Mouse (Mus musculus): Measurements from ENCODE around the gene Rbm19.
"Not testable (repeated sequence)": the region's sequence is repeated elsewhere in the genome, so short reads cannot be mapped to it uniquely, and the experiment has no call there.

Rbm19 gene

DNA sequence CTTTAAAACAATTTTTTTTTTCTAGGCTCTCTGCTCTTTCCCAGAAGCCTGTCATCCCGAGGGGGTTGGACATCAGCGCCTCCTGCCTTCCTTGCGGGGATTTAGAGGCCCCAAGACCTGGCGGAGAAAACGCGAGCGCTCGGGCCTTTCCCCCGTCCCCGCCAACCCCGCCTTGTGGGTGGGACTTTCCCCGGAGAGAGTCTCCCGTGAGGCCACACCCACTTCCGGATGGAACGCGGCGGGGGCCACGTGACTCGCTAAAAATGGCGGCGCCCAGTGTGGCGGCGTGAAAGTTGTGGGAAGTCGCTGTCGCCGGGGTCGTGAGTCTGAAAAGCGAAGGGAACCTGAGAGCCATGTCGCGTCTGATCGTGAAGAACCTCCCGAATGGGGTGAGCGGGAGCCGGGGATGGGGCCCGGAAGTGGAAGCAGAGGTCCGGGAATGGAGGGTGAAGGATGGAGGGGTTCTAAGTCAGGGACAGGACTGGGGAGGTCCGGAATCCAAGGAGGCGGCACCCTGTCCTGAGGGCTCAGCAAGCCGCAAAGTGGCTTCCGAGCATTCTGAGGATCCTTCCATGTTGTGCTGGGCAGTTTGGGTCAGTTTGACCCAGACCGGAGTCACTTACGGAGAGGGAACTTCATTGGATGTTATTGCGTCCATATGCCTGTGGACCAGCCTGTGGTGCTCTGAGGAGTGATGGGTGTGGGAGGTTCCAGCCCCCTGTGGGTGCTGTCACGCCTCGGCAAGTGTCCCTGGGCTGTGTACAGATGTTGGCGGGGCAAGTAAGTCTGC lies at the start of gene Rbm19:
Rbm19 (plus strand) TSS at position 205 of the 790 bp plus-strand sequence.
- DNase-seq: peak; percentile 93

- DNase-seq: no peak
These were observed 49.0 kb upstream of the Rbm19 start for GRCm38 (mm10) chr5:120067266-120067665.

GRCm38 (mm10) chr5:120074101-120074500 lies 42.2 kb upstream of the Rbm19 start:
- DNase-seq: no peak

DNA sequence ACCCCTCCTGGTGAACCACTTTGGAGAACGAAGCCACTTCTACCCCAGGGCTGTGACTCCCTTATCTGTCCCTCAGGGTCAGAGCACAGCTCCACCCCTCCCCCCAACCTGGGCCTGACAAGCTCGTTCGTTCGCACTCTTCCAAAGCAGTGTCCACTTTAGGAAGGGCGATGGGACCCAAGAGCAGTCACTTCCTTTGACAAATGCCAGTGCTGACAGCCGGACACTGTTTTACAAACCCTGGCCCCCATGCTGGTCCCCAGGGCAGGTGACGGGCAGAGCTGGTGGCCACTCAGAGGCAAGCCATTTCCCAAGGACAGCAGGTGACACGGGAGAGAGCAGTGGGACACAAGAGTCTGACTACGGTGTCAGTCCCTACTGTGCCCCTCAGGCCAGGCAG lies 36.2 kb upstream of the Rbm19 start:
- no peak for DNase-seq

- no peak for DNase-seq
These were observed 35.8 kb upstream of the Rbm19 start for GRCm38 (mm10) chr5:120080468-120080867.

DNA sequence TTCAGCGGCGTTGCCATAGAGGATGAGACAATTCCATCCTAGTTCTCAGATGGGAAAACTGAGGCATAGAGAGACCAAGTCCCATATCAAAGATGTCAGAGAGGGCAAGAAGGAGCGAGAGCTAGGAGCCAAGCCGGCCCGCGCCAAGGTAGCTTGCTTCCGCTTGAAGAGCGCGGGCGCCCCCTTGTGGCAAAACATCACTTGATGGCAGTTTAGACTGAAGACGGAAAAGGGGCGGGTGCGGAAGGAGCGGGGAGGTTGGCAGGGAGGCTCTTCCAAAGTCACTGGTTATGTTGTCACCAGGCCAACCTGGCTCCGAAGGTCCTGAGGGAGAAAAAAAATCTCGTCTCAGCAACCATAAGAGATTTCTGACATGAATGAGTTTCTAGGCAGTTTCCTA lies 27.7 kb upstream of the Rbm19 start:
- peak; percentile 99 for DNase-seq

DNA sequence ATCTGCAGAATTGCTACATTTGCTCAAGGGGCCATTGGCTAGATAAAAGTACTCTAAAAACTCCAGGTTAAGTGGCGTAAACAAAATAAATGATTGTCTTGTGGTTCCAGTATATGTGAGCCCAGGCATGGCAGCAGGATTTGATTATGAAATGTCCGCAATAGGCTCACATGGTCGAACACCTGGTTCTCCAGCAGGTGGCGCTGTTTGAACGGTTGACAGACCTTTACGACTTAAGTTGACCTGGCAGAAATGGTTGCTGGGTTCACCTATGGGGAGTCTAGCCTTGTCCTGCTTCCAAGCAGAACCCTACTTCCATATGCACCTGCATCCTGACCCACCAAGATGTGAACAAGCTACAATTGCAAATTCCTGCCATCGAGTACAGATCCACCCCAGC lies 21.7 kb upstream of the Rbm19 start:
- peak; percentile 50 for DNase-seq

GRCm38 (mm10) chr5:120097042-120097441 lies 19.2 kb upstream of the Rbm19 start:
- no peak for DNase-seq

DNA sequence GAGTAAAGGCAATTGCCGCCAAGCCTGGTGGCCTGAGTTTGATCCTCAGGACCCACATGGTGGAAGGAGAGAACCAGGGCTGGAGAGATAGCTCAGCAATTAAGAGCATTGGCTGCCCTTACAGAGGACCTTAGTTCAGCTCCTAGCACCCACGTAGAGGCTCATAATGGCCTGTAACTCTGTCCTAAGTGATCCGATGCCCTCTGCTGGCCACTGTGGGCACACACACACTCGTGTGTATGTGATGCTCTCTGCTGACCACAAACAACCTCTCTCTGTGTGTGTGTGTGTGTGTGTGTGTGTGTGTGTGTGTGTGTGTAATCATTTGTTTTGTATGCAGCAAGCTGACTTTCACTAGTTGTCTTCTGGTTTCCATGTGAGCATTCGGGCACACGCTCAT lies 15.5 kb upstream of the Rbm19 start:
- no peak for DNase-seq

DNA sequence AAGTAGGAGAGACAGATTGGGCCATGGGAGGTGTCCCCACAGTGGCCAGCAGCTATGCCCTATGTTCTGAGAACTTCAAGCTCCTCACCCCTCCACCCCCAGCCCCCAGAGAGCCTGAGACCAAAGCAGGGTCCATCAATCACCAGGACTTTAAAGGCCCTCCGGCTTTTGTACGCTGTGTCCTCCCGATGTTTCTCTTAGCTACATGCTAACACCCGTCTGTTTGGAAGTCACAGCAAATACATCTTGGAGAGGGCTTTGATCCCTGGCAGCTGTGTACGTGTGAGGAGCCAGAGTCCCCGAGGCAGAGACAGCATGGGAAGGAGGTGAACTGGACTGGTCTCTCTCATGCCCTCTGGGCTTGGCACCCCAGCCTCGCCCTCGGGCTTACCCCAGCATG lies 14.2 kb upstream of the Rbm19 start:
- no peak for DNase-seq

- DNase-seq: peak; percentile 65
These were observed 13.5 kb upstream of the Rbm19 start for GRCm38 (mm10) chr5:120102732-120103131.

- DNase-seq: no peak
These were observed 12.8 kb upstream of the Rbm19 start for GRCm38 (mm10) chr5:120103458-120103857.

GRCm38 (mm10) chr5:120106424-120107073 lies 9.7 kb upstream of the Rbm19 start:
- DNase-seq: peak; percentile 20

DNA sequence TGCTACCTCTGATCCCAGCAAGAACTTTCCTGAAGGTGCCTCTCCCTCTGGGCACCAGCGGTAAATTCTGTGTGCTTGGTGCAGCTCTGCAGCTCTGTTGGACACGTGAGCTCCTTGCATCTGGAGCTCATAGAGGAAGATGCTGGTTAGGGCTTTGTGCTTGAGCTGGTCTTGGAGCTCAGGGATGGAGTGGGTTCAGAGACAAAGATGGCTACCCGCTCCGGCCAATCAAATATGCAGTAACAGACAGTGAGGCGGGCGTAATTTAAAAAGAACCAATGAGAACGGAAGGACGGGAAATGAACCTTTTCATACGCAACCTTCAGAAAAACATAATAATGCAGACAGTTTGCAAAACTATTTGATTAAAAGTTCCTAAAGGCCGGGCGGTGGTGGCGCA lies 1.9 kb upstream of the Rbm19 start:
- no peak for DNase-seq

- not testable (repeated sequence) for DNase-seq
These were observed 896 bp downstream of the Rbm19 start for GRCm38 (mm10) chr5:120117161-120117560.

- DNase-seq: no peak
These were observed 8.8 kb downstream of the Rbm19 start for GRCm38 (mm10) chr5:120124881-120125690.

- DNase-seq: peak; percentile 51
These were observed 11.4 kb downstream of the Rbm19 start for GRCm38 (mm10) chr5:120127641-120128040.

DNA sequence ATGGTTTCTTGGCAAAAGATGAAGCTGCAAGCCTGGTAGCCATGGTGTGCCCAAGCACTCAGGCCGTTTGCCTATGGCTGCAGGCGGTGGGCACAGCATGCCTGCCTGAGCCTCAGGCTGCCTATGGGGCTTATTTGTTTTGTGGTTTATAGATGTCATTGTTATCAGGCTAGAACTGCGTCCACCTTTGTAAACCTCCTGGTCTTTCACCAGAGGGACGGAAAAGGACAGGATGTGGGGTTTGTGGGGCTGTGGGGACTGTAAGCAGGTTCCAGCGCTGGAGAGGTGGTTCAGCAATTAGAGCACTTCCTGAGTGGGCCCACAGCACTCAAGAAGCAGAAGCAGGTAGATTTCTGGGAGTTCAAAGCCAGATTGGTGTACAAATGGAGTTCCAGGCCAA lies 12.2 kb downstream of the Rbm19 start:
- no peak for DNase-seq

GRCm38 (mm10) chr5:120129070-120129469 lies 12.8 kb downstream of the Rbm19 start:
- no peak for DNase-seq

- DNase-seq: no peak
These were observed 13.5 kb downstream of the Rbm19 start for GRCm38 (mm10) chr5:120129761-120130160.

- no peak for DNase-seq
These were observed 13.9 kb downstream of the Rbm19 start for GRCm38 (mm10) chr5:120130163-120130562.

GRCm38 (mm10) chr5:120131600-120131999 lies 15.3 kb downstream of the Rbm19 start:
- DNase-seq: no peak

DNA sequence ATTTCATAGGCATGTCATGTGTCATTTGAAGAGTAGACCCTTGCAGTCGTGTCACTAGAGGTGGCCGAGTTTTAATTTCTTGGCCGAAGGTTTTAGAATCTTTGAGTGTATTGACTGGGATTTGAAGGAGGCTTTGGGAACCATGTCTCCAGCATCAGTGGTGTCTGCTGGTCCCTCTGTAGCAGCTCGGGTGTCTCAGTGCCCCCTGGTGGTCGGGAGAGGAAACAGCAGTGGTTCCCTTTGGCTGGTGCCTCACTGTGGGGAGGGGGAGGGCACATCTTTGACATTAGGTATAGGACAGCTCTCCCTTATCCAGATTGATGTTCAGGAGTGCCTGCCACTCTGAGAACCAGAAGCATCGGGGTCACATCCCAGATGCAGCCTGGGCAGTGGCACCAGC lies 17.7 kb downstream of the Rbm19 start:
- peak; percentile 51 for DNase-seq

- DNase-seq: no peak
These were observed 19.1 kb downstream of the Rbm19 start for GRCm38 (mm10) chr5:120135337-120135736.
